Mouse (Mus musculus): Measurements from ENCODE around the gene Lsamp.

DNA sequence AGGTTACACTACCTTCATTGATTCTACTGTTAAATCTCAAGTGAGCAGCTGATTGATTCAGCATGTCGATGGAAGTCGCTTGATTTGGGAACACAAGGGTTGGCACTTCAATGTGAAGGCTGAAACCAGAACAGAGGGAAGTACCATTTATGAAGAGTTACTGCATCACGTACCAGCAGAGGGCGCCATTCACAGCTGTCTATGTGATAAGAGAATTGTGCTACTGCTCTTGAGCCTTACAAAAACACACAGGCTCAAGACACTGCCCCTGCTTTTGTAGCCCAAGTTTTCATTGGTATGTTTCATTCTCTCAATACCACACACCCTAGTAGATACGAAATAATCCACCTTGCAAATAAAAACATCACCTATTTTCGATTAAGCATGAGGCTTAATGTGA lies 754.9 kb downstream of the Lsamp start:
- TF ChIP-seq GATA1 (IDR thresholded peaks at IDR 0.05; ENCODE audit: low read length) (no peak), TAL1 (IDR thresholded peaks at IDR 0.05; ENCODE audit: low read length) (no peak)
